Mouse (Mus musculus) neutrophil, adult 5-6 weeks (primary cell): Measurements from ENCODE around the gene Srsf4. TPM values are rescaled to one million over a fixed set of nuclear protein-coding genes. Genes with fewer than 3 reads are reported as not detected.

Experiments used
- ATAC-seq: fragments of 151-379, 151-347 bp; 2 replicates; pipeline ENCODE4 v1.8.0; 2017; ENCODE audit warnings: mild to moderate bottlenecking, moderate TSS enrichment; ENCODE audit not compliant: insufficient number of reproducible peaks, poor library complexity, low FRiP score, severe bottlenecking; ENCODE audit errors: extremely low read depth
- total RNA-seq: library from RNA; stranded (forward); fragments of 200-1000 nt; gene quantifications from 2 replicates; pipeline ENCODE4 v1.2.3, GENCODE M21; 2017

The Srsf4 gene
- total RNA-seq, 1 experiment from 2014 or later: 66.6 TPM

DNA sequence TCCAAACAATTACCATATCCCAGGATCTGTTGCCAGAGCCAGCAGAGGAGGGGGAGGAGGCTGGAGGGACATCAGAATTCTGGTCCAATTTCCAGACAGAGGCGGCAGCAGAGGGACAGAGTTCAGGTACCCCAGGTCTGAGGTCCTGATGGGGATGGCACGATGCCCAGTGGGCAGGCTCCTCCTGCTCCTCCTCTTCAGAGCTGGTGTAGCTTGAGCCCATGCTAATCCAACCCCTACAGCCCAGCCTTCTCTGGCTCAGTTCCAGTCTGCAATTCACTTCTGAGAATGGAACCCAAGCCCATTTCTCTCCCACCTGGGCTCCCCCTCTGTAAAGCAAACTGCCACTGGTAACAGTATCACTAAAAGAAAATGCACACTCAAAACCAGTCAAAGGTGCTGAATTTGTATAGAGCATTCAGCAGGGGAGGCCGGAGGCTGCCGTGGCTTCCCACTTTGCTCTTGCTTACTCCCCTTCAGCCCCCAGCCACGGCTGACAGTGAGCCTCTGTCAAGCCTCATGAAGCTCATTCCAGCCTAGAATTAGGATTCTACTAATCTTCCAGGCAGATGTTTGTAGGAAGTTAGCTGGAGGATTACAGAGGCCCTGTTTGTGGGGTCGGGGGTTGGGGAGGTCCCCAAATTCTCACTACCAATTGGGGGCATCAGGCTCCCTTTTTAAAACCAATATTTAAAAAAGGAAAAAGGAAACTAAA, 50.8 kb downstream of the Srsf4 start:
- no peak for ATAC-seq

DNA sequence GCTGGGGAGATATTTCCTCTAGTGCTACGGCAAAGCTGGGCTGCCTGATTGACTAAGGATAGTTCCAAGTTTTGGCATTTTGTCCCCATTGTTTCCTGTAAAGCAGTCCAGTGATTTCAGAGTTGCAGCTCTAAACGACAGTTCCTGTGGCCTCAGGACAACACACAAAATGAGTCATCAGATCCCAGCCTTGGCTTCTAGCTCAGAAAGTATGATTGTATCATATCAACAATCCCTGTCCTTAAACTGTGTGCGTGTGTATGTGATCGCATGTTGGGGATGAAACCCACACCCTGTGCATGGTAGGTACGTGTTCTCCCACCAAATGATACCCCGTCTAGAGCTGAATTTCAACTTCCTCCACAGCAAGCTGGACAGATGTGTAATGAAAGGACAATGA, 55.7 kb downstream of the Srsf4 start:
- ATAC-seq: no peak

DNA sequence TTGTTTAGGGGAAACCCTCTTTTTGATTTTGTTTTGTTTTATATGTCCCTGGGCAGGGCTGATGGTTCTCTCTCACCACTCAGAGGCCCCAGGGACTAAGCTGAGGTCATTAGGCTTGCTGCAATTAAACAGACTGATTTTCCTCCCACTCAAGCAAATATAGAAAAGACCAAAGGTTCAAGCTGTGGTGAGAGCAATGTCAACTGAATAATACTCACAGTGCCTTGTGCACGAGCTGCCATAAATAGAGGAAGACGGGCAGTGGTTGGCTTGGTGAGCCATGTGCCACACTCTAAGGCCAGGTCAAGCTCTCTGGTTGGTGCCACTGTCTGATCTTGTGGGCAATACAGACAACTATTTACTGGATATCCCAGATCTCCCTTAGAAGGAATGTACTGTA, 66.0 kb downstream of the Srsf4 start:
- ATAC-seq: no peak

DNA sequence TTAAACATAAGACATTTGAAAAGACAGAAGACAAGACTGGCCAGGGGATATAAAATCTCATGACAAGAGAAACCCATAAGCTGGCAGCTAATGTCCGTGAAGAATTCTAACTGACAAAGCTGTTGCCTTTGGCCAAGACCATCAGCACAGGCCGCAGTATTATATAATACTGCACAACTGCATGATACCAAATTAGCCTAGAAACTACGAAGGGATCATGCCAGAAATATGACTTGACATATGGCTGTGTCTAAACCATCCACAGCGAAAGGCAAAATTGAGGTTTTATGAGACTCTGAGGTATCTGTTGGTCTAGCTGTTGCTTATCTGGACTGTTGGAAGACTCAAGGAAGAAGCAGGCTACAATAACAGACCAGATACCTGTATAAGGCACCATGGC, 67.4 kb downstream of the Srsf4 start:
- ATAC-seq: no peak

DNA sequence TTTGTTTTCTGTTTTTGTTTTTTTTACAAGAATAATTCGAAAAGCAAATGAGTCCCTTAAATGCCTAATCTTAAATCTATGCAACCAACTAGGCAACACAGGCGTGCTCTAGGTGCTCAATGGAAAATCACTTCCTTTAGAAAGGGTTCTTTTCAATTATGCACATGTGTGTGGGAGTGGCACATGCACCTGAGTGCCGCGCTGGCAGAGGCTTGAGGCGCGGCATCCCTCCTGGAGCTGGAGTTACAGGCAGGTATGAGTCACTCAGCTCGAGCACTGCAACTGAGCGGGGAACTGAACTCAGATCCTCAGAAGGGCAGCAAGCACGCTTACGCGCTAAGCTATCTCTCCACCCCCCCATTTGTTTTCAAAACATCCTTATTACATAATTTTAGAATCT, 74.4 kb downstream of the Srsf4 start:
- ATAC-seq: no peak

DNA sequence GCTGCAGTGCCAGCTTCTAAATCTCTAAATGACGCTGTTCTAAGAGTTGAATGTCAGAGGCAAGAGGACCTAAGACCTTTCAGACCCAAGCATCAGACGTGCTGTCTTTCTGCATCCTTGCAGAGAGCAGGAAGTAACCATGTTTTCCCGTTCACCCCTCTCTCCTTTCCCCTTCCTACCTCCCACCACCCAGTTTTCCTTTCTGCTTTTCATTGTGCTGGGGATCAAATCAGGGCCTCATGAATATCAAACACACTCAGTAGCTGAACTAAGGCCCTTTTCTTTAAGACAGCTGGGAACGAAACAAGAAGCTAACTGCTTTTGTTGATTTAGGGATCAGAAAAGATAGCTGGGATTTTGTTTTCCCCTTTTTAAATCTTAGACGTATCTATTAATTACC, 76.5 kb downstream of the Srsf4 start:
- no peak for ATAC-seq

DNA sequence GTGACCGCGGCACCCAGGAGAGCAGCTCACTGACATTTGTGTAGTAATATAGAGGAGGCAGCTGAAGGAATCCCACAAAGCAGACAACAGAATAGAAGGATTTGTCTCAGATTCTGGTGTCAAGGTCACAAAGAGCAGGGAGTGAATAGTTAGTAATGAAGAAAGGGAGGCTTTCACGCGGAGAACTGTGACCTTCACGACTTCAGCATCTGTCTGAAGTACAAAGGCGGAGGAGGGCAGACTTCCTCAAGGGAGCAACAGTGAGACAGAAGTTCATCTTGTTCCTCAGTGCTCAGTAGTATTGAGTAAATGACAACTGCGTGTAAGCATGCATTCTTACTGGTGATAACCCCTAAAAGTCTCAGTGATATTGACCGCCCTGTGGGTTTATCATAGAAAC, 77.2 kb downstream of the Srsf4 start:
- no peak for ATAC-seq

Other genes starting within 250 kb of the Srsf4 start
- not detected in 2 replicates for gene Ptpru, start 35.3 kb upstream of the Srsf4 start, total RNA-seq
- 10.5 and 15.0 TPM in 2 replicates for gene Mecr, start 30.1 kb upstream of the Srsf4 start, total RNA-seq
- gene Tmem200b, start 48.2 kb downstream of the Srsf4 start, total RNA-seq: not detected in 2 replicates
- 0.49 and 0.70 TPM in 2 replicates for gene Gm10300, start 201.1 kb downstream of the Srsf4 start, total RNA-seq
- gene Epb41, start 201.7 kb downstream of the Srsf4 start, total RNA-seq: 179 and 190 TPM in 2 replicates